Mouse (Mus musculus) limb, embryonic 15.5 days (tissue): ENCODE measurements at regions not wholly inside any gene's neighbourhood (a gene's known extent, or its start where the extent isn't known, plus 50 kb on each side); places are given as distances from the start of the nearest gene placed in this dataset.

Experiments
- ATAC-seq: fragments of 200-750 bp; cut with Nextera tagmentation; 2 replicates; pipeline ENCODE4 v1.8.0; 2017; ENCODE audit warnings: low read depth, moderate TSS enrichment; ENCODE audit not compliant: insufficient number of reproducible peaks, low FRiP score, low TSS enrichment
- H3K27ac ChIP-seq: fragments of 300-500 bp; sonication (generic); 2 replicates; pipeline ENCODE4 v1.5.1; 2015; ENCODE audit warnings: moderate library complexity, mild to moderate bottlenecking, inconsistent platforms
- H3K27me3 ChIP-seq: fragments of 300-500 bp; sonication (generic); 2 replicates; pipeline ENCODE4 v1.6.1; 2015; ENCODE audit warnings: inconsistent platforms
- H3K36me3 ChIP-seq: fragments of 300-500 bp; sonication (generic); 2 replicates; pipeline ENCODE4 v1.6.1; 2015; ENCODE audit warnings: inconsistent platforms
- H3K4me1 ChIP-seq: fragments of 300-500 bp; sonication (generic); 2 replicates; pipeline ENCODE4 v1.6.1; 2015; ENCODE audit warnings: inconsistent platforms
- H3K4me2 ChIP-seq: fragments of 300-500 bp; sonication (generic); 2 replicates; pipeline ENCODE4 v1.6.1; 2015; ENCODE audit warnings: mild to moderate bottlenecking, inconsistent platforms
- H3K4me3 ChIP-seq: fragments of 300-500 bp; sonication (generic); 2 replicates; pipeline ENCODE4 v1.5.1; 2015; ENCODE audit warnings: mild to moderate bottlenecking, inconsistent platforms
- H3K9ac ChIP-seq: fragments of 300-500 bp; sonication (generic); 2 replicates; pipeline ENCODE4 v1.6.1; 2015; ENCODE audit warnings: inconsistent platforms
- H3K9me3 ChIP-seq: fragments of 300-500 bp; sonication (generic); 2 replicates; pipeline ENCODE4 v1.6.1; 2016; ENCODE audit warnings: inconsistent platforms
- WGBS: fragments of 180-500 bp; shearing (Covaris S2); methylation state at CpG from one replicate; pipeline ENCODE4 v1.1.7; 2015; 5-methylcytosine and 5-hydroxymethylcytosine counted together

DNA sequence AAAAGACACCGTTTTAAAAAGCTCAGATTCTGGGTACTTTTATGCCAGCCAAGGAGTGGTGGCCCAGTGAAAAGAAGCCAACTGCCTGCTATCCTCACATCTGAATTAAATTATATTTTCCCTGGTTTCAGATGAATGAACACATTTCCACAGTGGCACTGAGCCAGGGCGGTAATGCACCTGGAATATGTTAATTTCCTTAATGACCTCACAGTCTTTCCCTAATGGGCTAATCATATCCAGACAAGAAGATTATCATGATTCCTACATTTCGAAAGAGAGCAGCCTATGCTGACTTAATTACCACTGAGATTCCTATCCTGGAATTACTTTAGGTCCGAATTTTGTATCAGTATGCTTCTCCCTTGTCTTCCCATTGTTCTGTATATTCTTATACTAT is 454.3 kb upstream of the Intu start:
- H3K9ac ChIP-seq, result no peak overlapping the region
- no peaks in the 10 kb centered on the region for H3K9me3 ChIP-seq
- no peaks in the 10 kb centered on the region for H3K27me3 ChIP-seq
- no peaks in the 10 kb centered on the region; the same call in 1 of the 2 replicates for H3K4me1 ChIP-seq
- no peak overlapping the region for H3K4me3 ChIP-seq
- no peak overlapping the region for H3K27ac ChIP-seq
- H3K36me3 ChIP-seq, result no peaks in the 10 kb centered on the region
- no peak for ATAC-seq
- H3K4me2 ChIP-seq, result no peak overlapping the region
- WGBS, result 59% methylated on average over 4 of the region's 4 CpGs

GRCm38 (mm10) chr3:40085116-40085515 is 446.0 kb upstream of the Intu start:
- no peak for ATAC-seq
- Histone ChIP-seq H3K9ac (no peak overlapping the region), H3K27ac (no peak overlapping the region), H3K27me3 (no peaks in the 10 kb centered on the region), H3K4me1 (no peaks in the 10 kb centered on the region; the same call in 1 of the 2 replicates), H3K4me3 (no peak overlapping the region), H3K4me2 (no peak overlapping the region), H3K9me3 (no peaks in the 10 kb centered on the region), H3K36me3 (no peaks in the 10 kb centered on the region)
- 69% methylated on average over 2 of the region's 2 CpGs for WGBS

- H3K4me3 ChIP-seq, result no peak overlapping the region
- WGBS, result 64% methylated on average over 13 of the region's 13 CpGs
- H3K4me2 ChIP-seq, result no peak overlapping the region
- no peaks in the 10 kb centered on the region for H3K4me1 ChIP-seq
- H3K27me3 ChIP-seq, result no peaks in the 10 kb centered on the region
- H3K9ac ChIP-seq, result no peak overlapping the region
- no peak overlapping the region for H3K27ac ChIP-seq
- H3K36me3 ChIP-seq, result no peaks in the 10 kb centered on the region
- no peak for ATAC-seq
- H3K9me3 ChIP-seq, result no peaks in the 10 kb centered on the region
Observed at GRCm38 (mm10) chr3:40091773-40092343, 439.2 kb upstream of the Intu start.

DNA sequence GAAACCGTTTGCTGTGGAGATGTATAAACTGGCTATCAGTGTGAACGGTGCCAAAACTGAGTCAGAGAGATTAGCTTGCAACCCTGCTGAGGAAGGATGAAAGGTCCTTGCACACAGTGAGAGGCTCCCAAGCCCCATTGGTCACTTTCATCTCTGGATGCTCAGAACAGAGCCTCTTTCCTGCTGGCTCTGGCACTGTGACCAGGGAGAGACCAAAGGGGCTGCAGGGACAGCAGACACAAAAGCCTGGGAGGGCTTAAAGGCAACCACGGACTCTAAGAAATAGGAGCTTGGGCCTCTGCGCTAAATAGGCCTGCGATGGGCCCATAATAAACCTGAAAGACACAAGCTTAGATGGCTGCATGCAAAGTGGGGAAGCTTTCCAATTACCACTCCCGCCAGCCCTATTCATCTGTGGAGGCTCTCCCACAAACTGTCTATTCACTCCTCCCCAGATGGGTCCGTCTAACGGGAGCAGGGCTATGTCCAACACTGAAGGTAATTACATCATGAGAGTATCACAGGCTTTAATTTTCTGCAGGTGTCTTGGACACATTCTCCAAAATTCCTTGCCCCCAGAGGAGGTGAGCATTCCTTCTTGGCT is 438.2 kb upstream of the Intu start:
- no peak overlapping the region for H3K4me3 ChIP-seq
- WGBS, result 66% methylated on average over 8 of the region's 8 CpGs
- no peak for ATAC-seq

GRCm38 (mm10) chr3:40094040-40094439 is 437.0 kb upstream of the Intu start:
- Histone ChIP-seq H3K4me1 (no peaks in the 10 kb centered on the region), H3K27ac (no peak overlapping the region), H3K36me3 (no peaks in the 10 kb centered on the region), H3K27me3 (no peaks in the 10 kb centered on the region), H3K9ac (no peak overlapping the region), H3K4me2 (no peak overlapping the region), H3K4me3 (no peak overlapping the region), H3K9me3 (no peaks in the 10 kb centered on the region)
- 65% methylated on average over 6 of the region's 6 CpGs for WGBS
- no peak for ATAC-seq

More for the DNA sequence above, 438.2 kb upstream of the Intu start:
- no peaks in the 10 kb centered on the region for H3K4me1 ChIP-seq
- no peaks in the 10 kb centered on the region for H3K36me3 ChIP-seq
- no peak overlapping the region for H3K4me2 ChIP-seq
- H3K9ac ChIP-seq, result no peak overlapping the region
- H3K27ac ChIP-seq, result no peak overlapping the region
- no peaks in the 10 kb centered on the region for H3K9me3 ChIP-seq
- H3K27me3 ChIP-seq, result no peaks in the 10 kb centered on the region

- Histone ChIP-seq H3K9me3 (no peaks in the 10 kb centered on the region), H3K4me3 (no peak overlapping the region), H3K9ac (no peak overlapping the region), H3K4me2 (no peak overlapping the region), H3K27me3 (no peaks in the 10 kb centered on the region), H3K36me3 (no peaks in the 10 kb centered on the region), H3K4me1 (no peaks in the 10 kb centered on the region), H3K27ac (no peak overlapping the region)
- ATAC-seq, result no peak
Observed at GRCm38 (mm10) chr3:40094701-40095100, 436.4 kb upstream of the Intu start.

DNA sequence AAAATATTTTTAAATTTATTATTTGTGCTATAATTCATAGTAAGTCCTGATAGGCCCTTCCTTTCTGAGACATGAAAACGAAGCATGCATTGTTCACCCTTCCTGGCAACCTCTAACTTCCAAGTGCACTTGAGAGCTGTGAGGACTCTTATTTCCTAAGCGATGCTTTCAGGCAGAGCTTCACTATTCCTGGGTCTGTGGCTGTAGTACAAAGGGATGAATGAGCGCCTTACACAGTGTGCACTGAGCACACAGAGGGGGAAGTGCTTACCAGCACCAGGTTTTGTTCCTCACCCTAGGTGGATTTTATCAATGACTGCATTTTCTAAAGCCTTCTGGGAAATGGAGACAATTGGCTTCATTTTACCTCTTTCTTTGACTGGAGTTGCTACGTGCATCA is 428.4 kb upstream of the Intu start:
- Histone ChIP-seq H3K27me3 (no peaks in the 10 kb centered on the region), H3K9me3 (no peaks in the 10 kb centered on the region), H3K27ac (no peak overlapping the region), H3K4me1 (no peaks in the 10 kb centered on the region), H3K36me3 (no peaks in the 10 kb centered on the region), H3K9ac (no peak overlapping the region), H3K4me3 (no peak overlapping the region), H3K4me2 (no peak overlapping the region)
- WGBS, result 72% methylated on average over 4 of the region's 4 CpGs
- ATAC-seq, result no peak

DNA sequence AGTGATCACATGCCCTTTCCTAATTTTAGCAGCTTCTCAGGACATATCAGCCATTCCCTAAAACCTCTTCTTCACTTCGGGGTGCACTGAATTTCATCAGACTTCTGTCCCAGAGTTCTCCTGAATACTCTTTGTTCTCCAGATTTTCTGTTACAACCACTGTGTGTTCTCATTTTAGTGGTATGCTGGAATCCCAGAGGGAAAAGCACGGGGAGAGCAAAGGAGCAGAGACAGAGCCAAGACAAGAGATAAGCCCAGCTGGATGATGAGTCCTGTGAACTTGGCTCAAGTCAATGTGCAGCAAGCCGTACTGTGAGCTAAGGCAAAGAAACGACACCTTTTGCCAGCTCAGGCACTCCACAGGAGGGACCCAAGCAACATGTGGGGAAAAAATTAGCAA is 416.3 kb upstream of the Intu start:
- WGBS, result 50% methylated on average over 4 of the region's 4 CpGs
- no peaks in the 10 kb centered on the region for H3K4me1 ChIP-seq
- no peak overlapping the region for H3K9ac ChIP-seq
- no peaks in the 10 kb centered on the region for H3K36me3 ChIP-seq
- H3K27me3 ChIP-seq, result no peaks in the 10 kb centered on the region
- no peak overlapping the region for H3K4me2 ChIP-seq
- no peak overlapping the region for H3K4me3 ChIP-seq
- H3K9me3 ChIP-seq, result no peaks in the 10 kb centered on the region
- ATAC-seq, result no peak
- H3K27ac ChIP-seq, result no peak overlapping the region

DNA sequence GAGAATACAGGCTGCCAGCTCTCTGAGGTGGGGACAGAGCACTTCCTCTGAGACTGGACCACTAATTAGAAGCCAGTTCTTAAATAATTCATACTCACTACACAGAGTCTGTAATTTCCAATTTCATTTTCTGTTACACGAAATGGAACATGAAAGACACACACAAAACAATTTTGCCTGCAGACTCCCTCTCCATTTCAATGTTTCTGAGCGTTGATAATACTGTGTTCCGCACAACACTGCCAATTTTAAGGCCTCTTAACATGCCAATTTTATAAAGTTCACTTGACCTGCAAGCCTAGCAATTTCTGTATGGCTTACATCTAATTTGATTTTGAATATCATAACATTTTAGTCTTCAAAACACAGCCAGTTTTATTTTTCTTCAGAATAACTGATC is 412.5 kb upstream of the Intu start:
- Histone ChIP-seq H3K27ac (no peak overlapping the region), H3K4me3 (no peak overlapping the region), H3K9me3 (no peaks in the 10 kb centered on the region), H3K4me2 (no peak overlapping the region), H3K36me3 (no peaks in the 10 kb centered on the region), H3K27me3 (no peaks in the 10 kb centered on the region), H3K9ac (no peak overlapping the region), H3K4me1 (peaks cover 9% of the 10 kb centered on the region; the same call in 1 of the 2 replicates)
- 84% methylated on average over 3 of the region's 3 CpGs for WGBS
- ATAC-seq, result no peak

DNA sequence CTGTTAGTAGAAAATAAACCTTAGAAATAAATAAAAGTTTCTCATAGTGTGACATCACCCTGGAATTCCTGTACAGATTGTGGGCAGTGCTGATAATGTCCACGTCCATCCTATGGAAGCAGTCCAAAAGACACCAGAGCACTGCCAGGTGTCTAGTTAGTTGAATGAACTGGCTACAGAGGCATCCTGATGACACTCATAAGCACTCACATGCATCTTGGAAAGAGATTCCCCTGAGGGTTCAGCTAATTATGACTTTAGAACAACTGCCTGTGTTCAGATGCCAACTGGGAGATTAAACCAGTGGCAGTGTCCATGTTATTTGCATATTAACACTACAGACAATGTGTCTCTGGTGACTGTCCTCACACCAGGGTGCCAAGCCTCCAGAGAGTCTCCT is 411.6 kb upstream of the Intu start:
- Histone ChIP-seq H3K36me3 (no peaks in the 10 kb centered on the region), H3K27ac (no peak overlapping the region), H3K4me2 (no peak overlapping the region), H3K4me3 (no peak overlapping the region), H3K9ac (no peak overlapping the region), H3K27me3 (no peaks in the 10 kb centered on the region), H3K4me1 (peaks cover 9% of the 10 kb centered on the region; the same call in 1 of the 2 replicates), H3K9me3 (no peaks in the 10 kb centered on the region)
- no peak for ATAC-seq
- WGBS, result 40% methylated on average over 1 of the region's 1 CpGs

GRCm38 (mm10) chr3:40120298-40120875 is 410.7 kb upstream of the Intu start:
- H3K9me3 ChIP-seq, result no peaks in the 10 kb centered on the region
- WGBS, result 10% methylated on average over 4 of the region's 4 CpGs
- ATAC-seq, result no peak

GRCm38 (mm10) chr3:40123558-40124236 is 407.4 kb upstream of the Intu start:
- Histone ChIP-seq H3K9ac (no peak overlapping the region), H3K27ac (no peak overlapping the region), H3K4me3 (no peak overlapping the region), H3K4me1 (peaks cover 9% of the 10 kb centered on the region; the same call in 1 of the 2 replicates), H3K9me3 (no peaks in the 10 kb centered on the region), H3K4me2 (no peak overlapping the region), H3K27me3 (no peaks in the 10 kb centered on the region), H3K36me3 (no peaks in the 10 kb centered on the region)
- no peak for ATAC-seq
- WGBS, result 83% methylated on average over 9 of the region's 9 CpGs

More at GRCm38 (mm10) chr3:40120298-40120875, 410.7 kb upstream of the Intu start:
- no peaks in the 10 kb centered on the region for H3K36me3 ChIP-seq
- H3K4me1 ChIP-seq, result peaks cover 9% of the 10 kb centered on the region; the same call in 1 of the 2 replicates
- no peak overlapping the region for H3K9ac ChIP-seq
- H3K27ac ChIP-seq, result 0 out of 2 replicates have a peak overlapping the region, but pooled peaks have one; percentile 1
- no peak overlapping the region for H3K4me2 ChIP-seq
- no peaks in the 10 kb centered on the region for H3K27me3 ChIP-seq
- no peak overlapping the region for H3K4me3 ChIP-seq
